Mouse (Mus musculus): ENCODE results near the gene Rp9.
"Not testable (repeated sequence)": the region's sequence is repeated elsewhere in the genome, so short reads cannot be mapped to it uniquely, and the experiment has no call there.

- TF ChIP-seq CTCF (IDR thresholded peaks at IDR 0.05; ENCODE audit: borderline replicate concordance, control insufficient read depth, extremely low read depth, insufficient read depth, low read length, poor library complexity); POLR2A (IDR thresholded peaks at IDR 0.05; ENCODE audit: control insufficient read depth, extremely low read depth, insufficient read depth, low read length, poor library complexity): not testable (repeated sequence)
These were observed 61.2 kb downstream of the Rp9 start for GRCm38 (mm10) chr9:22408344-22408743.

All from thymus, adult 2 months (tissue).